Mouse (Mus musculus): ENCODE results near the gene Tigd3. TPM values are rescaled to one million over a fixed set of nuclear protein-coding genes. Genes with fewer than 3 reads are reported as not detected.

The Tigd3 gene
- polyA plus RNA-seq, 1 experiment from 2014 or later = 9.9 TPM

- Histone ChIP-seq H3K36me3 (peaks cover 91% of the 10 kb centered on the region), H3K27me3 (ENCODE audit: insufficient read depth, poor library complexity, severe bottlenecking) (no peaks in the 10 kb centered on the region), H3K4me3 (no peak overlapping the region), H3K9me3 (no peaks in the 10 kb centered on the region), H3K4me1 (replicated peaks) (peaks cover 28% of the 10 kb centered on the region), H3K27ac (no peak overlapping the region)
- WGBS = 88% methylated on average over 6 of the region's 6 CpGs
- DNase-seq (ENCODE audit: low spot score) = no peak
These were observed 25.9 kb downstream of the Tigd3 start for GRCm38 (mm10) chr19:5868096-5868495.

- WGBS = 93% methylated on average over 20 of the region's 20 CpGs
- H3K36me3 ChIP-seq = peaks cover 100% of the 10 kb centered on the region
These were observed 29.1 kb downstream of the Tigd3 start for GRCm38 (mm10) chr19:5864710-5865398.

GRCm38 (mm10) chr19:5863776-5864175 lies 30.2 kb downstream of the Tigd3 start:
- H3K4me1 ChIP-seq (replicated peaks) = no peaks in the 10 kb centered on the region
- DNase-seq (ENCODE audit: low spot score) = no peak
- no peak overlapping the region for H3K4me3 ChIP-seq
- no peaks in the 10 kb centered on the region for H3K27me3 ChIP-seq (ENCODE audit: insufficient read depth, poor library complexity, severe bottlenecking)
- peaks cover 100% of the 10 kb centered on the region for H3K36me3 ChIP-seq
- no peak overlapping the region for H3K27ac ChIP-seq
- 96% methylated on average over 5 of the region's 5 CpGs for WGBS
- H3K9me3 ChIP-seq = peaks cover 13% of the 10 kb centered on the region

More at GRCm38 (mm10) chr19:5864710-5865398, 29.1 kb downstream of the Tigd3 start:
- Histone ChIP-seq H3K4me1 (replicated peaks) (no peaks in the 10 kb centered on the region), H3K9me3 (peaks cover 13% of the 10 kb centered on the region), H3K27me3 (ENCODE audit: insufficient read depth, poor library complexity, severe bottlenecking) (no peaks in the 10 kb centered on the region), H3K4me3 (no peak overlapping the region), H3K27ac (no peak overlapping the region)
- no peak for DNase-seq (ENCODE audit: low spot score)

GRCm38 (mm10) chr19:5862335-5863085 lies 31.4 kb downstream of the Tigd3 start:
- Histone ChIP-seq H3K9me3 (peaks cover 13% of the 10 kb centered on the region), H3K4me1 (replicated peaks) (no peaks in the 10 kb centered on the region), H3K27me3 (ENCODE audit: insufficient read depth, poor library complexity, severe bottlenecking) (no peaks in the 10 kb centered on the region), H3K27ac (no peak overlapping the region), H3K36me3 (peaks cover 100% of the 10 kb centered on the region), H3K4me3 (no peak overlapping the region)
- WGBS = 96% methylated on average over 14 of the region's 14 CpGs
- DNase-seq (ENCODE audit: low spot score) = no peak

- Histone ChIP-seq H3K27me3 (ENCODE audit: insufficient read depth, poor library complexity, severe bottlenecking) (no peaks in the 10 kb centered on the region), H3K4me3 (no peak overlapping the region), H3K9me3 (peaks cover 2% of the 10 kb centered on the region; the same call in 1 of the 2 replicates), H3K4me1 (replicated peaks) (peaks cover 8% of the 10 kb centered on the region; the same call in 1 of the 2 replicates), H3K27ac (0 out of 2 replicates have a peak overlapping the region, but pooled peaks have one; percentile 3), H3K36me3 (peaks cover 95% of the 10 kb centered on the region)
- WGBS = 73% methylated on average over 9 of the region's 9 CpGs
- no peak for DNase-seq (ENCODE audit: low spot score)
These were observed 37.3 kb downstream of the Tigd3 start for GRCm38 (mm10) chr19:5856604-5857003.

GRCm38 (mm10) chr19:5852035-5852722 lies 41.8 kb downstream of the Tigd3 start:
- H3K27me3 ChIP-seq (ENCODE audit: insufficient read depth, poor library complexity, severe bottlenecking) = no peaks in the 10 kb centered on the region
- H3K4me3 ChIP-seq = no peak overlapping the region
- 87% methylated on average over 12 of the region's 12 CpGs for WGBS
- H3K36me3 ChIP-seq = peaks cover 56% of the 10 kb centered on the region
- peaks cover 42% of the 10 kb centered on the region for H3K4me1 ChIP-seq (replicated peaks)
- H3K9me3 ChIP-seq = no peaks in the 10 kb centered on the region
- DNase-seq (ENCODE audit: low spot score) = no peak
- no peak overlapping the region; the same call in 1 of the 2 replicates for H3K27ac ChIP-seq

GRCm38 (mm10) chr19:5851481-5851971 lies 42.4 kb downstream of the Tigd3 start:
- H3K27ac ChIP-seq = peak overlapping the region; percentile 51
- no peak for DNase-seq (ENCODE audit: low spot score)
- H3K36me3 ChIP-seq = peaks cover 49% of the 10 kb centered on the region
- no peaks in the 10 kb centered on the region for H3K9me3 ChIP-seq
- H3K4me3 ChIP-seq = no peak overlapping the region; the same call in 1 of the 2 replicates
- peaks cover 49% of the 10 kb centered on the region for H3K4me1 ChIP-seq (replicated peaks)
- WGBS = 74% methylated on average over 5 of the region's 5 CpGs
- no peaks in the 10 kb centered on the region for H3K27me3 ChIP-seq (ENCODE audit: insufficient read depth, poor library complexity, severe bottlenecking)

GRCm38 (mm10) chr19:5850860-5851259 lies 43.1 kb downstream of the Tigd3 start:
- Histone ChIP-seq H3K4me3 (no peak overlapping the region), H3K27me3 (ENCODE audit: insufficient read depth, poor library complexity, severe bottlenecking) (no peaks in the 10 kb centered on the region), H3K36me3 (peaks cover 43% of the 10 kb centered on the region), H3K9me3 (no peaks in the 10 kb centered on the region), H3K27ac (no peak overlapping the region), H3K4me1 (replicated peaks) (peaks cover 55% of the 10 kb centered on the region)
- 87% methylated on average over 3 of the region's 3 CpGs for WGBS
- no peak for DNase-seq (ENCODE audit: low spot score)

- Histone ChIP-seq H3K27ac (peak overlapping the region; percentile 96), H3K27me3 (ENCODE audit: insufficient read depth, poor library complexity, severe bottlenecking) (no peaks in the 10 kb centered on the region), H3K9me3 (no peaks in the 10 kb centered on the region), H3K4me3 (peak overlapping the region; percentile 27; the same call in 1 of the 2 replicates), H3K36me3 (peaks cover 34% of the 10 kb centered on the region), H3K4me1 (replicated peaks) (peaks cover 64% of the 10 kb centered on the region)
- WGBS = 32% methylated on average over 11 of the region's 11 CpGs
- peak; percentile 90 for DNase-seq (ENCODE audit: low spot score)
These were observed 44.0 kb downstream of the Tigd3 start for GRCm38 (mm10) chr19:5849843-5850527.

- no peaks in the 10 kb centered on the region for H3K9me3 ChIP-seq
- peak overlapping the region; percentile 96 for H3K27ac ChIP-seq
- peaks cover 27% of the 10 kb centered on the region for H3K36me3 ChIP-seq
- peaks cover 74% of the 10 kb centered on the region for H3K4me1 ChIP-seq (replicated peaks)
- H3K4me3 ChIP-seq = peak overlapping the region; percentile 48
- 37% methylated on average over 13 of the region's 13 CpGs for WGBS
- peak; percentile 48 for DNase-seq (ENCODE audit: low spot score)
- no peaks in the 10 kb centered on the region for H3K27me3 ChIP-seq (ENCODE audit: insufficient read depth, poor library complexity, severe bottlenecking)
These were observed 44.9 kb downstream of the Tigd3 start for GRCm38 (mm10) chr19:5848826-5849672.

GRCm38 (mm10) chr19:5848032-5848825 lies 45.7 kb downstream of the Tigd3 start:
- peaks cover 82% of the 10 kb centered on the region for H3K4me1 ChIP-seq (replicated peaks)
- peak overlapping the region; percentile 96 for H3K27ac ChIP-seq
- no peaks in the 10 kb centered on the region for H3K9me3 ChIP-seq
- no peaks in the 10 kb centered on the region for H3K27me3 ChIP-seq (ENCODE audit: insufficient read depth, poor library complexity, severe bottlenecking)
- H3K4me3 ChIP-seq = peak overlapping the region; percentile 48
- H3K36me3 ChIP-seq = peaks cover 21% of the 10 kb centered on the region
- peak; percentile 18 for DNase-seq (ENCODE audit: low spot score)
- WGBS = 58% methylated on average over 14 of the region's 14 CpGs
